Mouse (Mus musculus) megakaryocyte, adult 5-6 weeks (primary cell): Measurements from ENCODE around the gene Btn1a1. TPM values are rescaled to one million over a fixed set of nuclear protein-coding genes. Genes with fewer than 3 reads are reported as not detected.
A peak's percentile ranks its signal among the peaks of the same experiment; 100 is the strongest.

ENCODE experiments used
- ATAC-seq: 2 replicates; pipeline ENCODE4 v1.8.0; 2016; ENCODE audit warnings: mild to moderate bottlenecking, inconsistent platforms; ENCODE audit not compliant: poor library complexity, severe bottlenecking
- total RNA-seq, 2 experiments: library from RNA; stranded (forward) in 1 of 2; stranded (reverse) in 1 of 2; fragments of 153-499, 151-499 nt in 1 of 2; fragments of 221-1000, 200-1000 nt in 1 of 2; gene quantifications; 2 replicates each; pipeline versions ENCODE4 v1.2.3 to v1.2.4; 2015 to 2017

Gene Btn1a1
- total RNA-seq, 2 experiments from 2014 or later = not detected

- ATAC-seq = peak; percentile 87
These were observed 41.0 kb downstream of the Btn1a1 start for GRCm38 (mm10) chr13:23424494-23425325.

- ATAC-seq = peak; percentile 13; the same call in 1 of the 2 replicates
These were observed 41.7 kb downstream of the Btn1a1 start for GRCm38 (mm10) chr13:23424052-23424380.

GRCm38 (mm10) chr13:23423286-23424051, 42.2 kb downstream of the Btn1a1 start, which contains the start of gene Abt1:
Gene Abt1 (minus strand): TSS chr13:23423866.
- ATAC-seq = peak; percentile 87

GRCm38 (mm10) chr13:23422351-23422750, 43.4 kb downstream of the Btn1a1 start:
- no peak for ATAC-seq

GRCm38 (mm10) chr13:23412630-23413521, 52.8 kb downstream of the Btn1a1 start:
- no peak for ATAC-seq

GRCm38 (mm10) chr13:23412211-23412629, 53.5 kb downstream of the Btn1a1 start:
- ATAC-seq = no peak

GRCm38 (mm10) chr13:23411311-23412210, 54.1 kb downstream of the Btn1a1 start:
- no peak for ATAC-seq

GRCm38 (mm10) chr13:23410632-23411031, 55.1 kb downstream of the Btn1a1 start:
- no peak for ATAC-seq

Other genes with a start within 250 kb of the Btn1a1 start
- gene Vmn1r222, start 230.0 kb downstream of the Btn1a1 start, total RNA-seq (2015) = not detected in 2 replicates
- not detected in 2 replicates for gene Vmn1r222, start 230.0 kb downstream of the Btn1a1 start, total RNA-seq (2017)
- gene Vmn1r223, start 218.8 kb downstream of the Btn1a1 start, total RNA-seq (2015) = not detected in 2 replicates
- not detected in 2 replicates for gene Vmn1r223, start 218.8 kb downstream of the Btn1a1 start, total RNA-seq (2017)
- gene Zfp322a, start 96.7 kb downstream of the Btn1a1 start, total RNA-seq (2015) = 18.8 and 20.3 TPM in 2 replicates
- gene Zfp322a, start 96.7 kb downstream of the Btn1a1 start, total RNA-seq (2017) = 39.8 and 46.7 TPM in 2 replicates
- gene Abt1, start 42.0 kb downstream of the Btn1a1 start, total RNA-seq (2015) = 5.1 and 5.2 TPM in 2 replicates
- 6.8 and 11.2 TPM in 2 replicates for gene Abt1, start 42.0 kb downstream of the Btn1a1 start, total RNA-seq (2017)
- not detected in 2 replicates for gene Btn2a2, start 23.0 kb upstream of the Btn1a1 start, total RNA-seq (2015)
- gene Btn2a2, start 23.0 kb upstream of the Btn1a1 start, total RNA-seq (2017) = not detected in 2 replicates
- gene Hist1h4h, start 65.1 kb upstream of the Btn1a1 start, total RNA-seq (2015) = 61.7 and 63.9 TPM in 2 replicates
- 1,033 and 1,202 TPM in 2 replicates for gene Hist1h4h, start 65.1 kb upstream of the Btn1a1 start, total RNA-seq (2017)
- gene Hist1h2af, start 68.0 kb upstream of the Btn1a1 start, total RNA-seq (2015) = 61.9 and 91.1 TPM in 2 replicates
- 1,786 and 1,821 TPM in 2 replicates for gene Hist1h2af, start 68.0 kb upstream of the Btn1a1 start, total RNA-seq (2017)
- gene Hist1h3g, start 69.5 kb upstream of the Btn1a1 start, total RNA-seq (2015) = 225 and 241 TPM in 2 replicates
- 441 and 668 TPM in 2 replicates for gene Hist1h3g, start 69.5 kb upstream of the Btn1a1 start, total RNA-seq (2017)
- 32.3 and 36.5 TPM in 2 replicates for gene Hist1h2bh, start 77.5 kb upstream of the Btn1a1 start, total RNA-seq (2015)
- gene Hist1h2bh, start 77.5 kb upstream of the Btn1a1 start, total RNA-seq (2017) = 143 and 176 TPM in 2 replicates
- 43.8 and 48.7 TPM in 2 replicates for gene Hist1h3f, start 78.2 kb upstream of the Btn1a1 start, total RNA-seq (2015)
- 145 and 146 TPM in 2 replicates for gene Hist1h3f, start 78.2 kb upstream of the Btn1a1 start, total RNA-seq (2017)
- gene Hist1h4f, start 85.7 kb upstream of the Btn1a1 start, total RNA-seq (2015) = 110 and 116 TPM in 2 replicates
- gene Hist1h4f, start 85.7 kb upstream of the Btn1a1 start, total RNA-seq (2017) = 2,488 and 3,291 TPM in 2 replicates
- 16.7 and 17.0 TPM in 2 replicates for gene Hist1h1d, start 87.4 kb upstream of the Btn1a1 start, total RNA-seq (2015)
- 182 and 184 TPM in 2 replicates for gene Hist1h1d, start 87.4 kb upstream of the Btn1a1 start, total RNA-seq (2017)
- gene Hist1h3e, start 96.5 kb upstream of the Btn1a1 start, total RNA-seq (2015) = 101 and 161 TPM in 2 replicates
- 295 and 358 TPM in 2 replicates for gene Hist1h3e, start 96.5 kb upstream of the Btn1a1 start, total RNA-seq (2017)
- 8.8 and 9.0 TPM in 2 replicates for gene Hist1h2ae, start 105.3 kb upstream of the Btn1a1 start, total RNA-seq (2015)
- gene Hist1h2ae, start 105.3 kb upstream of the Btn1a1 start, total RNA-seq (2017) = 272 and 274 TPM in 2 replicates
- 325 and 384 TPM in 2 replicates for gene Hist1h2bg, start 105.5 kb upstream of the Btn1a1 start, total RNA-seq (2015)
- gene Hist1h2bg, start 105.5 kb upstream of the Btn1a1 start, total RNA-seq (2017) = 1,715 and 1,721 TPM in 2 replicates
- gene Hist1h2bf, start 108.3 kb upstream of the Btn1a1 start, total RNA-seq (2015) = 449 and 490 TPM in 2 replicates
- gene Hist1h2bf, start 108.3 kb upstream of the Btn1a1 start, total RNA-seq (2017) = 736 and 744 TPM in 2 replicates
- gene Hist1h2ad, start 108.5 kb upstream of the Btn1a1 start, total RNA-seq (2015) = 3.2 and 3.6 TPM in 2 replicates
- 93.7 and 99.2 TPM in 2 replicates for gene Hist1h2ad, start 108.5 kb upstream of the Btn1a1 start, total RNA-seq (2017)
- 150 and 159 TPM in 2 replicates for gene Hist1h3d, start 109.9 kb upstream of the Btn1a1 start, total RNA-seq (2015)
- gene Hist1h3d, start 109.9 kb upstream of the Btn1a1 start, total RNA-seq (2017) = 86.3 and 96.3 TPM in 2 replicates
- gene Hist1h4d, start 115.7 kb upstream of the Btn1a1 start, total RNA-seq (2015) = 655 and 672 TPM in 2 replicates
- 1,182 and 1,443 TPM in 2 replicates for gene Hist1h4d, start 115.7 kb upstream of the Btn1a1 start, total RNA-seq (2017)
- gene Hist1h2be, start 155.2 kb upstream of the Btn1a1 start, total RNA-seq (2015) = 15.1 and 16.4 TPM in 2 replicates
- 110 and 115 TPM in 2 replicates for gene Hist1h2be, start 155.2 kb upstream of the Btn1a1 start, total RNA-seq (2017)
- 408 and 475 TPM in 2 replicates for gene Hist1h1e, start 156.7 kb upstream of the Btn1a1 start, total RNA-seq (2015)
- gene Hist1h1e, start 156.7 kb upstream of the Btn1a1 start, total RNA-seq (2017) = 457 and 467 TPM in 2 replicates
- gene Hist1h2ac, start 218.0 kb upstream of the Btn1a1 start, total RNA-seq (2015) = 10.3 and 12.0 TPM in 2 replicates
- 67.7 and 81.2 TPM in 2 replicates for gene Hist1h2ac, start 218.0 kb upstream of the Btn1a1 start, total RNA-seq (2017)
- 40.3 and 42.6 TPM in 2 replicates for gene Hist1h2bc, start 218.3 kb upstream of the Btn1a1 start, total RNA-seq (2015)
- 253 and 263 TPM in 2 replicates for gene Hist1h2bc, start 218.3 kb upstream of the Btn1a1 start, total RNA-seq (2017)
- gene Hist1h1t, start 229.9 kb upstream of the Btn1a1 start, total RNA-seq (2015) = 0.94 TPM in 1 of 2 replicates, not detected in the other
- gene Hist1h1t, start 229.9 kb upstream of the Btn1a1 start, total RNA-seq (2017) = 2.7 and 5.3 TPM in 2 replicates
- 60.8 and 62.1 TPM in 2 replicates for gene Hist1h4c, start 232.6 kb upstream of the Btn1a1 start, total RNA-seq (2015)
- 282 and 359 TPM in 2 replicates for gene Hist1h4c, start 232.6 kb upstream of the Btn1a1 start, total RNA-seq (2017)
- gene Hfe, start 245.0 kb upstream of the Btn1a1 start, total RNA-seq (2015) = 12.3 and 17.1 TPM in 2 replicates
- gene Hfe, start 245.0 kb upstream of the Btn1a1 start, total RNA-seq (2017) = 7.6 and 8.5 TPM in 2 replicates